Mouse (Mus musculus) lung, embryonic 14.5 days (tissue): ENCODE data around the gene Sc5d. TPM values are rescaled to one million over a fixed set of nuclear protein-coding genes. Genes with fewer than 3 reads are reported as not detected.

Experiments
- ATAC-seq: fragments of 200-750 bp; cut with Nextera tagmentation; 2 replicates; pipeline ENCODE4 v1.8.0; 2017; ENCODE audit warnings: mild to moderate bottlenecking, moderate TSS enrichment, moderate library complexity; ENCODE audit not compliant: insufficient read depth
- DNase-seq: peaks from one replicate; pipeline ENCODE4 v3.0.0-alpha.2; 2015
- H3K27ac ChIP-seq: fragments of 300-500 bp; sonication (generic); 2 replicates; pipeline ENCODE4 v1.5.1; 2014; ENCODE audit warnings: low read depth, mild to moderate bottlenecking, moderate library complexity
- H3K27me3 ChIP-seq: fragments of 300-500 bp; sonication (generic); 2 replicates; pipeline ENCODE4 v1.6.1; 2014; ENCODE audit warnings: low read length, control low read depth; ENCODE audit not compliant: insufficient read depth
- H3K36me3 ChIP-seq: fragments of 300-500 bp; sonication (generic); 2 replicates; pipeline ENCODE4 v1.6.1; 2014; ENCODE audit warnings: control low read depth; ENCODE audit not compliant: insufficient read depth
- H3K4me1 ChIP-seq: fragments of 300-500 bp; sonication (generic); 2 replicates; pipeline ENCODE4 v1.6.1; 2014; ENCODE audit warnings: antibody characterized with exemption, control low read depth; ENCODE audit not compliant: insufficient read depth
- H3K4me2 ChIP-seq: fragments of 300-500 bp; sonication (generic); 2 replicates; pipeline ENCODE4 v1.6.1; 2014; ENCODE audit warnings: mild to moderate bottlenecking
- H3K4me3 ChIP-seq: fragments of 300-500 bp; sonication (generic); 2 replicates; pipeline ENCODE4 v1.5.1; 2014; ENCODE audit warnings: low read depth, low read length
- H3K9ac ChIP-seq: fragments of 300-500 bp; sonication (generic); 2 replicates; pipeline ENCODE4 v1.6.1; 2014
- H3K9me3 ChIP-seq: fragments of 300-500 bp; sonication (generic); 2 replicates; pipeline ENCODE4 v1.6.1; 2016; ENCODE audit warnings: low read depth, low read length, control low read depth
- CTCF ChIP-seq: IDR thresholded peaks from 2 replicates; pipeline ENCODE4 v1.5.1; 2016; ENCODE audit warnings: antibody characterized with exemption, low read depth
- whole genome bisulfite sequencing: fragments of 180-500 bp; shearing (Covaris S2); extraction: QIAGEN DNeasy Blood & Tissue Kit; methylation state at CpG from one replicate; pipeline ENCODE4 v1.1.7; 2014; 5-methylcytosine and 5-hydroxymethylcytosine counted together
- polyA plus RNA-seq: library from polyadenylated mRNA; unstranded; fragments of >200 nt; fragmentation: Nextera tagmentation; extraction: Ambion mirVana; gene quantifications from 2 replicates; pipeline ENCODE4 v1.2.1, GENCODE M21; 2014

The Sc5d gene
- polyA plus RNA-seq, 1 experiment from 2014 or later: 40.0 TPM

DNA sequence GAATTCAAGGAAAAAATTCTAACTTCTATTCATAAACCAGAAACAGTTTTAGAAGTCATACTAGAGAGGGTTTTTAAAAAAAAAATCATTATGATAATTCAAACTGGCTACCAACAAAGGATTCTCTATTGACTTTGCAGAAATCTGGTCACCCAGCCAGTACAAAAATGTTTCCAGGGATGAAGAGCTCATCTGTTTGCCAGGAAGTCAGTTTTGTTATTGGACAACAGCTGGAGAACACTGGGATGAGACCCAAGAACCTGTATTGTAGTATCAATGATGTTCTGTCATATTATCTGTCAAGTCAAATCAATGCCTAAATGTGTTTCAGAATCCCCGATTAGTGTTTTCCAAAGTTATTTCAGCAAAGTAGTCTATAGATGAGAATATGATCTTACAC, 50.9 kb downstream of the Sc5d start:
- Histone ChIP-seq H3K27ac (no peak overlapping the region), H3K4me2 (no peak overlapping the region), H3K9ac (no peak overlapping the region), H3K4me1 (peaks cover 7% of the 10 kb centered on the region; the same call in 1 of the 2 replicates), H3K9me3 (no peaks in the 10 kb centered on the region), H3K27me3 (no peaks in the 10 kb centered on the region), H3K36me3 (no peaks in the 10 kb centered on the region), H3K4me3 (no peak overlapping the region)
- no peak for TF ChIP-seq CTCF
- 53% methylated on average over 1 of the region's 1 CpGs for WGBS
- no peak for DNase-seq
- no peak for ATAC-seq

DNA sequence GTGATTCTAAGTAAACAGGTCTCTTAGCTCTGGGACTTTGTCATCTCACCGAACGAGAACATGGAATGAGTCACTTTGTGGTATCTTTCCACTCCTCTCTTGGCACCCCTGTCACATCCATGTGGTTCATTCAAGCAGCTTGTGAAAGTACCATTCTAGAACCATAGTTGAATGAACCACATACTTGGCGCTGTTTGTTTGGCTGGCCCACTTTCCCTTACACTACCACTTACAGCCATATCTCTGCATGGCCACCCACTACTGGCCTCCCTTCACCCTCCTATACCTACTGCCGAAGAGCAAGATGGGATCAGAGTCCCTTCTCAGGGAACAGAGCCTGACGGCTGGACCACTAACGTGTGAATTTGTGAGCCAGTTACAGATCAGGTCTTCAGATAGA, 54.4 kb downstream of the Sc5d start:
- 65% methylated on average over 6 of the region's 6 CpGs for WGBS
- no peak for DNase-seq
- no peak overlapping the region for H3K4me2 ChIP-seq
- no peaks in the 10 kb centered on the region for H3K9me3 ChIP-seq
- no peak for TF ChIP-seq CTCF
- ATAC-seq: no peak
- H3K27me3 ChIP-seq: no peaks in the 10 kb centered on the region
- H3K4me1 ChIP-seq: no peaks in the 10 kb centered on the region
- no peak overlapping the region for H3K27ac ChIP-seq
- no peak overlapping the region for H3K9ac ChIP-seq
- no peak overlapping the region for H3K4me3 ChIP-seq
- no peaks in the 10 kb centered on the region for H3K36me3 ChIP-seq

DNA sequence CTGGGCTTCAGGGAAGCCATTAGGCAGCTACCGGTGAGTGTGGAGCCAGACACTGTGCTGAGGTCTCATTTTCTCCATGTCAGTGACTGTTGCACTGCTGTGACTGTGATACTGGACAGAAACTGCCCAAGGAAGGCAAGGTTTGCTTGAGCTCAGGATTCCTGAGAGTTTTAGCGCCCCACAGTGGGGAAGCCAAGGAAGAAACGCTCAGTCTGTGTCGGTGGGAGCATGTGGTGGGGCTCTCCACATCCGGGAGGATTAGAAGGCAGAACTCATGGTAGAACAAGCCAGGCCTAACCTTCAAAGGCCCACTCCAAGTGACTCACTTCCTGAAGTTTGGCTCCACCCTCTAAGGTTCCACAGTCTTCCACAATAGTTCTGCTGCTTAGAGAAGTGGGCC, 55.6 kb downstream of the Sc5d start:
- no peak overlapping the region for H3K4me3 ChIP-seq
- H3K4me1 ChIP-seq: no peaks in the 10 kb centered on the region
- H3K9ac ChIP-seq: no peak overlapping the region
- DNase-seq: peak; percentile 73
- TF ChIP-seq CTCF: peak; percentile 56
- no peak overlapping the region for H3K27ac ChIP-seq
- no peak for ATAC-seq
- WGBS: 27% methylated on average over 5 of the region's 5 CpGs
- H3K36me3 ChIP-seq: no peaks in the 10 kb centered on the region
- no peaks in the 10 kb centered on the region for H3K27me3 ChIP-seq
- no peak overlapping the region for H3K4me2 ChIP-seq
- no peaks in the 10 kb centered on the region for H3K9me3 ChIP-seq

DNA sequence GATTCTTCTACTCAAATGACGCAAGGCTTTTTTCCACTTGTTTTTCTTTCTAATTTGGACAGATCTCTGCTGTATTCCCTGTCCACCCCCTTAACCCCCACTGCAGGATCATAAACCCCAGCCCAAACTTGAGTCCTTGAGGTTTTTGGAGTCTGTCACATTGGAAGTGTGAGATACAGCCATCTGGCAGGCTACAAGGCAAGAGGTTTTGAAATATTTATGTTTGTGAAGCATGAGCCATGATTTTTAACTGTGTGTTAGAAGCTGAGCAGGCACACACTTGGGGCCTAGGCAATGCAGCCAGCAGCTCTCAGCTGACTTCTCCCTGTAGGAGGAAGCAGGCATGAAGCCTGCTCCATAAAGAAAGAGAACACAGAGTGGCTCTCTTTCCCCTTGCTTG, 57.3 kb downstream of the Sc5d start:
- H3K27me3 ChIP-seq: no peaks in the 10 kb centered on the region
- no peak overlapping the region for H3K4me2 ChIP-seq
- H3K27ac ChIP-seq: peak overlapping the region; percentile 82
- H3K4me1 ChIP-seq: no peaks in the 10 kb centered on the region
- H3K4me3 ChIP-seq: no peak overlapping the region
- 60% methylated on average over 1 of the region's 1 CpGs for WGBS
- no peak for TF ChIP-seq CTCF
- no peak overlapping the region for H3K9ac ChIP-seq
- no peaks in the 10 kb centered on the region for H3K9me3 ChIP-seq
- DNase-seq: peak; percentile 74
- peak; percentile 79 for ATAC-seq
- no peaks in the 10 kb centered on the region for H3K36me3 ChIP-seq

DNA sequence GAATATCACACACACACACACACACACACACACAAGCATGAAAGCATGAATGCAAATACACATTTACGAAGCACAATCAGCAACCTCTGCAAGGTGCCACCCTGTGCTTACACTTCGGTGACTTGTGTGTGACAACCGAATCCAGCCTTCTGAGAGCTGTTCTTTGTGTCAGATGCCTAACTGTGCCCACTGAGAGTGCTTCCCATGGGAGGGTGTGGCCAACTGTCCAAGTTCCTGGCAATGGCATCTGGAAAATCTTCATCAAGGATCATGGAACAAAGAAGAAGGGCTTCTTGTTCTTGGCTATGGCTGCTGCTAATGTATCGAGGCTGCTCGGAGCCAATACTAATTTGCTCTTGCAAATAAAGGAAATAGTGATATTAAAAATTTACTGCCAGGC, 61.8 kb downstream of the Sc5d start:
- Histone ChIP-seq H3K27me3 (no peaks in the 10 kb centered on the region), H3K36me3 (no peaks in the 10 kb centered on the region), H3K27ac (no peak overlapping the region), H3K9me3 (no peaks in the 10 kb centered on the region), H3K4me3 (no peak overlapping the region), H3K9ac (no peak overlapping the region), H3K4me1 (no peaks in the 10 kb centered on the region; the same call in 1 of the 2 replicates), H3K4me2 (no peak overlapping the region)
- TF ChIP-seq CTCF: no peak
- ATAC-seq (no peak), DNase-seq (no peak)
- 87% methylated on average over 5 of the region's 5 CpGs for WGBS

Other genes with a start within 250 kb of the Sc5d start
- gene Sorl1, start 140.0 kb downstream of the Sc5d start, polyA plus RNA-seq: 15.3 and 19.8 TPM in 2 replicates
- 0.05 and 0.39 TPM in 2 replicates for gene Tecta, start 135.7 kb upstream of the Sc5d start, polyA plus RNA-seq
- gene Tbcel, start 243.6 kb upstream of the Sc5d start, polyA plus RNA-seq: 5.3 and 5.6 TPM in 2 replicates